Comparison of ENCODE assay signal across 8 mouse cellular contexts in the genomic region with DNA sequence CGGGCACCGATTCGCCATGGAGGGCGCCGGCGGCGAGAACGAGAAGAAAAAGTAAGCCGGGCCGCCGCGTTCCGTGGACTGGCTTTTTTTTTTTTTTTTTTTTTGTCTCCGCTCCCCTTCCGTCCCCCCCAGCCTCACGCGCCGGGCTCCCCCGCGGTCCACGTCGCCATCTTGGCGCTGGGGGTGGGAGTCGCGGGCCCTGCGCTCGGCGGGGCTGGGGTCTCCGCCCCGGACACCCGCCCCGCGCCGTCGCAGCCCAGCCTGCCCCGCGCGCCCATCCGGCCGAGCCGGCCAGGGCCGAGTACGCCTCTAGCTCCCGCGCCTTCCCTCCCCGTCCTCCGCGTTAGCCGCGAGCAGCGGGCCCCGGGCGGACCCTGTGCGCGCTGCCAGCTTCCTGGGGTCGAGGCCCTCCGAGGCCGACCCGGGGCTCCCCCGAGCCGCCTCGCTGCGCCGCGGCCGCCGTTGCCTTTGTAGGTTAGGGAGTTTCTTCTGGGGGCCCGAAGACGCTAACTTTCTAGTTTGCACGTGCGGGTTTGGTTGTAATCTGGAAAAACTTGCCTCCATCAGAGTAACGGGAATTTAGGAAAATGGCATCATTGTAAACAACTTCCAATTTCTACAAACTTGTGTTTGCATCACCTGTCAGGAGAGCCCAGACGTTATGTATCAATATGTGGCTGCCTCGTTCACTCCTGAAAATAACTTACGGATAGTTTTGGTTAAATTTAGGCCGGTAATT. TPM values are rescaled to one million over a fixed set of nuclear protein-coding genes. Genes with fewer than 3 reads are reported as not detected.
DNase-seq lines count a peak whose midpoint lies in the region; ATAC-seq lines count a peak whose summit lies in the region.

No protein-coding gene starts in this region.

- intact Hi-C loops in left cerebral cortex, postnatal 14 days (cut with DNase I) = loop anchor here (2.0 kb wide), 1 partner anchor 200 kb away; no protein-coding TSS in a partner anchor

- no peaks in the 10 kb centered on the region for H3K36me3 ChIP-seq in megakaryocyte, embryonic 14.5 days (replicated peaks; ENCODE audit: low read length)

- H3K9me3 ChIP-seq in megakaryocyte, embryonic 14.5 days = no peaks in the 10 kb centered on the region

- no peaks in the 10 kb centered on the region for H3K27me3 ChIP-seq in megakaryocyte, embryonic 14.5 days (replicated peaks)

- H3K4me1 ChIP-seq in megakaryocyte, embryonic 14.5 days = peaks cover 15% of the 10 kb centered on the region; the same call in 1 of the 2 replicates

- peak overlapping the region; percentile 97 for H3K4me3 ChIP-seq in megakaryocyte, embryonic 14.5 days (replicated peaks)

- peak; percentile 74 to 89 for DNase-seq in adrenal gland, adult (ENCODE audit: inconsistent age in 2 of 2, low spot score in 1 of 2)
- peak; percentile 52 to 63 for DNase-seq in cerebellum, postnatal 4 days (ENCODE audit: low spot score in 2 of 2)
- DNase-seq in gastrocnemius, postnatal 10 days = peak; percentile 71
- peak; percentile 29 to 51 for DNase-seq in left cerebral cortex, postnatal 14 days (ENCODE audit: low spot score in 2 of 2)
- DNase-seq in right cerebral cortex, postnatal 25 days = peak; percentile 68
- DNase-seq in yolk sac, embryonic 10.5 days (ENCODE audit: low spot score) = peak; percentile 69

- peak; percentile 12 for ATAC-seq in inflammation-experienced regulatory T-cells, adult 6 months

RNA-seq across cellular contexts. Expression of gene Hif1a, which starts 7.3 kb away (rescaled TPM):
- total RNA-seq in gastrocnemius, postnatal 10 days (2021) = 10 to 100 TPM; 29.7 to 36.4 TPM
- 10 to 100 TPM; 76.4 to 90.9 (median 87.6) TPM for polyA plus RNA-seq in inflammation-experienced regulatory T-cells, adult 6 months (2017; shearing (Covaris generic))
- total RNA-seq in left cerebral cortex, postnatal 14 days (2021) = 10 to 100 TPM; 62.0 to 67.4 TPM
- polyA plus RNA-seq in megakaryocyte, embryonic 14.5 days (2012; ENCODE audit: insufficient read depth, low replicate concordance) = 1.3 and 2.8 TPM in 2 replicates

RNA-seq across cellular contexts. Expression of gene Gm49321, which starts 29.0 kb away (rescaled TPM):
- total RNA-seq in gastrocnemius, postnatal 10 days (2021) = 1 to 10 TPM; 1.3 to 3.4 TPM
- 10 to 100 TPM; 12.6 to 21.2 (median 13.8) TPM for polyA plus RNA-seq in inflammation-experienced regulatory T-cells, adult 6 months (2017; shearing (Covaris generic))
- 10 to 100 TPM; 12.6 to 17.3 TPM for total RNA-seq in left cerebral cortex, postnatal 14 days (2021)
- not detected in 2 replicates for polyA plus RNA-seq in megakaryocyte, embryonic 14.5 days (2012; ENCODE audit: insufficient read depth, low replicate concordance)

RNA-seq across cellular contexts. Expression of gene Snapc1, which starts 55.8 kb away (rescaled TPM):
- 1 to 10 TPM; 5.3 to 8.2 TPM for total RNA-seq in gastrocnemius, postnatal 10 days (2021)
- 10 to 100 TPM; 16.6 to 25.3 (median 22.1) TPM for polyA plus RNA-seq in inflammation-experienced regulatory T-cells, adult 6 months (2017; shearing (Covaris generic))
- total RNA-seq in left cerebral cortex, postnatal 14 days (2021) = 10 to 100 TPM; 36.7 to 42.4 TPM
- polyA plus RNA-seq in megakaryocyte, embryonic 14.5 days (2012; ENCODE audit: insufficient read depth, low replicate concordance) = 5.8 TPM in 1 of 2 replicates, not detected in the other

Comparison
In these comparisons a context has a peak if more than half of its experiments do, and no peak if none do; other contexts are left out.
1. Peak in every context shown above with its lines: DNase-seq, ATAC-seq and H3K4me3 ChIP-seq.
2. RNA of gene Snapc1, which starts 55.8 kb away (total RNA-seq): 36.7 to 42.4 TPM in left cerebral cortex, postnatal 14 days; 5.3 to 8.2 TPM in gastrocnemius, postnatal 10 days; every median in the first group is over 4 times any median in the second.